Mouse (Mus musculus): ENCODE results near the gene Vps37b.

DNA sequence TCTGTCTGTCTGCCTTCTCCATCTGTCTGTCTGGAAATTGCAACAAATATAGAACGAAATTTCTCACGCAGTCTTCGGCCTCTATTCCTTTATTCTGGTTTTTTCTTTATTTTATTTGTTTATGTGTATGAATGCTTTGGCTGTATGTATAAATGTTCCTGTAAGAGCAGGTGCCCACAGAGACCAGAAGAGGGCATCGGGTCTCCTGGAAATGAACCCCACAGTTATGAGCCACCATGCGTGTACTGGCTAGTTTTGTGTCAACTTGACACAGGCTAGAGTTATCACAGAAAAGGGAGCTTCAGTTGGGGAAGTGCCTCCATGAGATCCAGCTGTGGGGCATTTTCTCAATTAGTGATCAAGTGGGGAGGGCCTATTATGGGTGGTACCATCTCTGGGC lies 11.9 kb upstream of the Vps37b start:
- peak; percentile 48 for TF ChIP-seq CTCF (IDR thresholded peaks at IDR 0.05; ENCODE audit: low read depth)
- TF ChIP-seq EP300 (IDR thresholded peaks at IDR 0.05; ENCODE audit: low read depth), result no peak
